Mouse (Mus musculus): ENCODE results near the gene Gm6588. TPM values are rescaled to one million over a fixed set of nuclear protein-coding genes. Genes with fewer than 3 reads are reported as not detected.
"Not testable (repeated sequence)": the region's sequence is repeated elsewhere in the genome, so short reads cannot be mapped to it uniquely, and the experiment has no call there.

Gm6588 gene
- polyA plus RNA-seq (2014; fragmentation: Nextera tagmentation; extraction: Ambion mirVana) = not detected in 2 replicates

DNA sequence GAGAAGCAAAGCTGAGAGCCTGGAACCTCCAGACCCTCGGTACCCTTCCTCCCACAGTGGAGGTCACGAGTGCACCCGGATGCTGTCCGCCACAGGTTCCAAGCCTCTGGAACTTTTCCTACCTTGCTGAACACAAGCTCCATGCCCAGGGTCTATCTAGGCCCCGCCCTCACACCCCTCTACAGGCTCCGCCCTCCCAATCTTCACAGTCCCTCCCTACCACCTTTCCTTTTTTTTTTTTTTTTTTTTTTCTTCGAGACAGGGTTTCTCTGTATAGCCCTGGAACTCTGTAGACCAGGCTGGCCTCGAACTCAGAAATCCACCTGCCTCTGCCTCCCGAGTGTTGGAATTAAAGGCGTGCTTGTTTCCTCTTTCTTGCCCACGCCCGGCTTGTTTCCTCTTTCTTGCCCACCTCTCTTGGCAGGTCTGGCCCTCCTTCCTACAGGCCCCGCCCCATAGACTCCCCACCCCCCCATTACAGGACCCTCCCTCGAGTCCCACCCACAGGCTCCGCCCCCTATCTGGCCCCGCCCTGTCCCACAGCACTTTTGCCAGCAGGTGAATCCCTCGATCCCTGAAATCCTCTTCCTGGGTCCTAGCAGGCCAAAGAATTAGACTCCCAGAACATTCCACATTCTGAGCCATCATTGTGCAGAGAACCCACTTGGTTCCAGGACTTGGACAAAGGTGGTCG is at the start of gene Gm6588:
Gene Gm6588 (plus strand): TSS at position 680 of the 694 bp plus-strand sequence.
- Histone ChIP-seq H3K4me1 (ENCODE audit: control insufficient read depth, insufficient read depth, low read length) (no peaks in the 10 kb centered on the region), H3K9ac (ENCODE audit: low read depth, low read length) (no peak within 1 kb of the TSS), H3K27ac (ENCODE audit: low read depth, low read length) (no peak within 1 kb of the TSS), H3K36me3 (ENCODE audit: control insufficient read depth, insufficient read depth, low read length) (no peaks in the 10 kb centered on the region), H3K9me3 (ENCODE audit: control insufficient read depth, low read length) (no peaks in the 10 kb centered on the region), H3K27me3 (ENCODE audit: control insufficient read depth, insufficient read depth, low read length) (0 out of 2 replicates have a peak, but pooled peaks cover 4% of the 10 kb centered on the region), H3K4me3 (ENCODE audit: low read length) (no peak within 1 kb of the TSS), H3K4me2 (replicated peaks; ENCODE audit: low read depth, low read length) (no peak within 1 kb of the TSS)
- 64% methylated on average over 18 of the region's 18 CpGs for whole genome bisulfite sequencing
- no peak for ATAC-seq (ENCODE audit: low FRiP score, low TSS enrichment)

DNA sequence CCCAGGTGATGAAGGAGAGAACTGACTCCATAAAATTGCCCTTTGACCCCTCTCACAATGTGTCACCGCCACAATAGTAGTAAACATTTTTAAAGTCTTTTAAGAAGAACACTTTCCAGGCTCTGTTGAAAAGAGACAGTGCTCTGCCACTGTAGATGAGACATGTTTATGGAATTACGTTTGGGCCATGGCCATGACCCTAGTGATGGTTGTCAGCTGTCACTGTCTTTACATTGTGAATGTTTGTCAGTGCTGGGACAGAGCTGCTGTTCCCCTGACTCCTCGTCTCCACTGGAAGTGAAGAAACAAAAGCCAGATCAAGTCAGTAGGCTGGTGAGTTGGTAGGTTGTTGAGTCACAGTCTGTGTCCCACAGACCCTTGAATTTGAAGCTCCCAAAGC is 46.8 kb upstream of the Gm6588 start:
- Histone ChIP-seq H3K4me3 (ENCODE audit: low read length) (no peak overlapping the region), H3K27me3 (ENCODE audit: control insufficient read depth, insufficient read depth, low read length) (no peaks in the 10 kb centered on the region), H3K4me1 (ENCODE audit: control insufficient read depth, insufficient read depth, low read length) (no peaks in the 10 kb centered on the region), H3K27ac (ENCODE audit: low read depth, low read length) (no peak overlapping the region), H3K9me3 (ENCODE audit: control insufficient read depth, low read length) (0 out of 2 replicates have a peak, but pooled peaks cover 3% of the 10 kb centered on the region), H3K9ac (ENCODE audit: low read depth, low read length) (no peak overlapping the region), H3K4me2 (replicated peaks; ENCODE audit: low read depth, low read length) (no peak overlapping the region), H3K36me3 (ENCODE audit: control insufficient read depth, insufficient read depth, low read length) (no peaks in the 10 kb centered on the region)
- 48% methylated on average over 3 of the region's 3 CpGs for WGBS
- ATAC-seq (ENCODE audit: low FRiP score, low TSS enrichment) = no peak

DNA sequence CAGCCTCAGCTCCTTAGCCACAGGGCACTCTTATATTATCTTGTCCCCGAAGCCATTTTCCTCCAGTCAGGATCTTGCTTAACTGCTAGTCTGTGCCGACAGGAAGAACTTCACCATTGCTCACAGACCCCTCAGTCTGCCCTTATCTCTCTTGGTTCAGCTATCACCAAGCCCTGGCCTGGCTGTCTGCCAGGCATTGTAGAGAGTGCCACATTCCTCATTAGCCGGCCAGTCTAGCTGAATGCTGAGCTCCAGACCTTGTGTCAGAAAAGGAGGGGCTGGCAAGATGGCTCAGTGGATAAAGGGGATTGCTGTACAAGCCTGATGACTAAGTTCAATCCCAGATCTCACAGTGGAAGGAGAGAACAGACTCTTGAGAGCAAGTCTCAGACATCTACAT is 43.2 kb upstream of the Gm6588 start:
- H3K9me3 ChIP-seq (ENCODE audit: control insufficient read depth, low read length) = 0 out of 2 replicates have a peak, but pooled peaks cover 3% of the 10 kb centered on the region
- H3K4me3 ChIP-seq (ENCODE audit: low read length) = no peak overlapping the region
- no peak overlapping the region for H3K9ac ChIP-seq (ENCODE audit: low read depth, low read length)
- no peak for ATAC-seq (ENCODE audit: low FRiP score, low TSS enrichment)
- no peaks in the 10 kb centered on the region for H3K4me1 ChIP-seq (ENCODE audit: control insufficient read depth, insufficient read depth, low read length)
- H3K27me3 ChIP-seq (ENCODE audit: control insufficient read depth, insufficient read depth, low read length) = no peaks in the 10 kb centered on the region
- no peaks in the 10 kb centered on the region for H3K36me3 ChIP-seq (ENCODE audit: control insufficient read depth, insufficient read depth, low read length)
- no peak overlapping the region for H3K4me2 ChIP-seq (replicated peaks; ENCODE audit: low read depth, low read length)
- no peak overlapping the region for H3K27ac ChIP-seq (ENCODE audit: low read depth, low read length)
- WGBS = 65% methylated on average over 3 of the region's 3 CpGs

DNA sequence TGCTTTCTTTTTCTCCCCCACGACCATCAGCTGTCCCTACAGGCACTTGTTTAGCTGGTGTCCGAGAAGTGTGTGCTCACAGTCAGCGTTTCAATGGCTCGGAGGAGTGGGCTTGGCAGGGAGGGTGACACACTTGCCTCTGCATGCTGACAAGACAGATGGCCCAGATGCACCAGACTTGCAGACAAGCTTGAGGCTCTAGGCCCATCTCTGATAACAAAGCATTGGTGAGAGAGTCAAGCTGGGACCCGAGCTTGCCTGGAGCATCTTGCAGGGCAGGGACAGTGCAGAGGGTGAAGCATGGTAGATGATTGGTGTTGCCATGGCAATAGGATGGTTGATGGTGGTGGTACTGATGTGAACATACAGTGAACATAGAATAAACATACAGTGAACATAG is 40.0 kb upstream of the Gm6588 start:
- Histone ChIP-seq H3K9ac (ENCODE audit: low read depth, low read length) (no peak overlapping the region), H3K9me3 (ENCODE audit: control insufficient read depth, low read length) (peaks cover 3% of the 10 kb centered on the region; the same call in 1 of the 2 replicates), H3K4me2 (replicated peaks; ENCODE audit: low read depth, low read length) (no peak overlapping the region), H3K27ac (ENCODE audit: low read depth, low read length) (no peak overlapping the region), H3K4me3 (ENCODE audit: low read length) (no peak overlapping the region), H3K36me3 (ENCODE audit: control insufficient read depth, insufficient read depth, low read length) (no peaks in the 10 kb centered on the region), H3K27me3 (ENCODE audit: control insufficient read depth, insufficient read depth, low read length) (no peaks in the 10 kb centered on the region), H3K4me1 (ENCODE audit: control insufficient read depth, insufficient read depth, low read length) (peaks cover 12% of the 10 kb centered on the region; the same call in 1 of the 2 replicates)
- WGBS = 58% methylated on average over 5 of the region's 5 CpGs
- ATAC-seq (ENCODE audit: low FRiP score, low TSS enrichment) = no peak

DNA sequence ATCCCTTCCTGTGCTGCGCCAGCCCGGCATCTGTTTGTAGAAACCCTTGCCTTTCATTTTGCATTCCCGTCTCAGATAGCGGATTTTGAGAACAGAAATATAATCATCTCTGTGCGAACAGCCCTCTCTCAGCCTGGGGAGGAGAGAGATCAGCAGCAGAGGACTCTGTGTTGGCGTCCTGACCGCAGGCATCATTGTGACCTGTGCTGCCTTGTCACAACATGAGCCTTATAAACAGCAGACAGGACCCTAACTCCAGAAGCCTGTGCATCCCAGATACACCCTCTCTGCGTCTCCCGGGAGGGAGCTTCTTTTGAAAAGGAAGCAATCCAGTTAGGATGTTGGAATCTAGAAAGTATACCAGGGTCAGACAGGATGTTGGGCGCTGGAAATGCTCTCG is 38.2 kb upstream of the Gm6588 start:
- WGBS = 45% methylated on average over 11 of the region's 11 CpGs
- no peak for ATAC-seq (ENCODE audit: low FRiP score, low TSS enrichment)
- no peak overlapping the region for H3K4me3 ChIP-seq (ENCODE audit: low read length)
- no peak overlapping the region for H3K27ac ChIP-seq (ENCODE audit: low read depth, low read length)
- H3K36me3 ChIP-seq (ENCODE audit: control insufficient read depth, insufficient read depth, low read length) = no peaks in the 10 kb centered on the region
- H3K9ac ChIP-seq (ENCODE audit: low read depth, low read length) = no peak overlapping the region
- no peak overlapping the region for H3K4me2 ChIP-seq (replicated peaks; ENCODE audit: low read depth, low read length)
- H3K4me1 ChIP-seq (ENCODE audit: control insufficient read depth, insufficient read depth, low read length) = peaks cover 12% of the 10 kb centered on the region; the same call in 1 of the 2 replicates
- H3K9me3 ChIP-seq (ENCODE audit: control insufficient read depth, low read length) = peaks cover 3% of the 10 kb centered on the region; the same call in 1 of the 2 replicates
- H3K27me3 ChIP-seq (ENCODE audit: control insufficient read depth, insufficient read depth, low read length) = no peaks in the 10 kb centered on the region

DNA sequence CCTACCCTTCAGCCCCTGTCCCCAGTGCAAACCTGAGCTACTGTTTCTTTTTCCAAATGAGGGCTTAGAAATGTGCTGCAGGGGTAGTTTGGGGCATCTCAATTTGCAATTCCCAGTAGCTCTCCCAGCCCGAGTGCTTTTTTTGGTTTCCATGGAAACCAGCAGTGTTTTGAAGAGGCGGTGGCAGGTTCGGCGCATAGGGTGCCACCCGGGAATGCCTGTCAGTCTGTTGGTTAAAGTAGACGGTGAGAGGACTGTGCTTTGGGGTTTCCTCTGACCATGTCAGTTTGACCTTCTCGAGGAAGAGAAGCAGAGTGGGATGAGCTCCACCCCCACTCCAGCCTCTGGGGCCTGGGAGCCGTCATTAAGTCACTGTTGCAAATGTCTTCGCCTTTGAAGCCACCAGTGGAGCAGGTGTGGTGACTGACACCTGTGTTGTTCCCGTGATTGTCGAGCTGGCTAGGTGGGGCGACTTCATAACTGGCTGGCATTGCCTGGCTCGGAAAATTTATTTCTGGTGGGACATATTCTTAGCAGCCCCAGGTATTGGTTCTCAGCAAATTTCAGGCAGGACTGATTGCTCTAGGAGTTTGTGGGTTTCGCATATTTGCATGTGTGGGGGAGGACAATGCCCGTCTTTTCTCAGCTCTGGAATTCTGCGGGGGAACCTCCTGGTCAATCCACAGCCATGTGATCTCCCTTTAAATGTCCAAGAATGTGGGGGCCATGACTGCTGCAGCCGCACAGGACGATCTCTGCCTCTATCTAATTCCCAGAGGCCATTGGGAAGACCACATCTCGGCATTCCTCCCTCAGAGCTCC is 37.5 kb upstream of the Gm6588 start:
- H3K4me3 ChIP-seq (ENCODE audit: low read length) = no peak overlapping the region
- no peak overlapping the region for H3K27ac ChIP-seq (ENCODE audit: low read depth, low read length)
- peaks cover 14% of the 10 kb centered on the region; the same call in 1 of the 2 replicates for H3K4me1 ChIP-seq (ENCODE audit: control insufficient read depth, insufficient read depth, low read length)
- H3K9ac ChIP-seq (ENCODE audit: low read depth, low read length) = no peak overlapping the region
- no peaks in the 10 kb centered on the region for H3K36me3 ChIP-seq (ENCODE audit: control insufficient read depth, insufficient read depth, low read length)
- ATAC-seq (ENCODE audit: low FRiP score, low TSS enrichment) = no peak
- 8% methylated on average over 19 of the region's 19 CpGs for WGBS
- H3K27me3 ChIP-seq (ENCODE audit: control insufficient read depth, insufficient read depth, low read length) = no peaks in the 10 kb centered on the region
- no peak overlapping the region; the same call in 1 of the 2 replicates for H3K4me2 ChIP-seq (replicated peaks; ENCODE audit: low read depth, low read length)
- peaks cover 3% of the 10 kb centered on the region; the same call in 1 of the 2 replicates for H3K9me3 ChIP-seq (ENCODE audit: control insufficient read depth, low read length)

DNA sequence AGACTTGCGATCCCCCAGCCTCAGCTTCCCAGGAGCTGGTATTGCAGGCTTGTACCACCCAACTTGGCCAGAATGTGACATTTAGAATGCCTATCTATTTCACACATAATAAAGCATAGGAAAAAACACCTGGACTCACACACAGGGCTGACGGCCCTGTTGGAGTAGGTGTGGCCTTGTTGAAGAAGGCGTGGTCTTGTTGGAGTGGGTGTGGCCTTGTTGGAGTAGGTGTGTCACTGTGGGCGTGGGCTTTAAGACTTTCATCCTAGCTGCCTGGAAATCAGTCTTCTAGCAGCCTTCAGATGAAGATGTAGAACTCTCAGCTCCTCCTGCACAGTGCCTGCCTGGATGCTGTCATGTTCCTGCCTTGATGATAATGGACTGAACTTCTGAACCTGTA is 36.4 kb upstream of the Gm6588 start:
- not testable (repeated sequence) for H3K36me3 ChIP-seq (ENCODE audit: control insufficient read depth, insufficient read depth, low read length); H3K9ac ChIP-seq (ENCODE audit: low read depth, low read length); H3K9me3 ChIP-seq (ENCODE audit: control insufficient read depth, low read length); H3K4me3 ChIP-seq (ENCODE audit: low read length); H3K4me2 ChIP-seq (replicated peaks; ENCODE audit: low read depth, low read length); H3K27me3 ChIP-seq (ENCODE audit: control insufficient read depth, insufficient read depth, low read length); ATAC-seq (ENCODE audit: low FRiP score, low TSS enrichment); H3K27ac ChIP-seq (ENCODE audit: low read depth, low read length)
- 79% methylated on average over 4 of the region's 4 CpGs for WGBS
- peaks cover 14% of the 10 kb centered on the region; the same call in 1 of the 2 replicates for H3K4me1 ChIP-seq (ENCODE audit: control insufficient read depth, insufficient read depth, low read length)

DNA sequence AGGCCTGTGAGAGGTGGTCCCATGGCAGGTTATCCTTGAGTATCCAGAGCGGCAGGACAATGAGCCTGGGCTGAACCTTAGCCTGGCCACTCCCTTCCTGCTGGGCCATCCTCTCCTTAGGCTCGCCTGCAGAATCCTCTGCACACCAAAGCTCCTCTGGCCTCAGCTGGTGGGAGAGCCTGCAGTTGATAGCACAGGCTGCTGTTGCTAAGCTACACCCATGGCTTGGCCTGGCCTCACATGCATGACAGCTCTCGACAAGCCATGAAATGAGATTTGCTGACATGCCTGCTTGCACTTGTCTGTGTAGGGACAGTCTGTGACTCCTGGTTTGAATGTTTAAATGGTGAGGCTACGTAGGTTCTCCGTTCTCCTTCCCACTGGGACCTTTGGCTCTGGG is 32.6 kb upstream of the Gm6588 start:
- H3K4me2 ChIP-seq (replicated peaks; ENCODE audit: low read depth, low read length) = no peak overlapping the region
- no peak overlapping the region for H3K9ac ChIP-seq (ENCODE audit: low read depth, low read length)
- 56% methylated on average over 5 of the region's 5 CpGs for WGBS
- no peak overlapping the region for H3K27ac ChIP-seq (ENCODE audit: low read depth, low read length)
- no peaks in the 10 kb centered on the region for H3K27me3 ChIP-seq (ENCODE audit: control insufficient read depth, insufficient read depth, low read length)
- H3K4me3 ChIP-seq (ENCODE audit: low read length) = no peak overlapping the region
- no peak for ATAC-seq (ENCODE audit: low FRiP score, low TSS enrichment)
- H3K4me1 ChIP-seq (ENCODE audit: control insufficient read depth, insufficient read depth, low read length) = peaks cover 9% of the 10 kb centered on the region; the same call in 1 of the 2 replicates
- H3K9me3 ChIP-seq (ENCODE audit: control insufficient read depth, low read length) = peaks cover 3% of the 10 kb centered on the region; the same call in 1 of the 2 replicates
- no peaks in the 10 kb centered on the region for H3K36me3 ChIP-seq (ENCODE audit: control insufficient read depth, insufficient read depth, low read length)

DNA sequence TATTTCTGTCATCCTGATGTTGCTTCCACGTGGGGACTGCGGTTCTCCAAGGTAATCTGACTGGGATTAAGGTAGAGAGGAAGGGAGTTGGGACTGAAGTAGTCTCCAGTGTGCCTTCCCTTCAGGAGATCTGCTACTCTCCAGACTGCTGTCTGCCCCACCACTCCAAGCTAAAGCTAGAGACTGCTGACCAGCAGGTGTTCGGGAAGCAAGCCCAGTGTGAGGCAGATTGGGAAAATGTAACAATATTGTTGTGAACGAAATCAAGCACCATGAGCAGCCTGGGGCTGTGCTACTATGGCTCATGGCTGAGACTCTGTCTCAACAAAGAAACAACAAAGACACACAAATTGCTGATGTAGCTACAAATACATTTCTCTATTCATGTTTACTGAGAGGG is 31.2 kb upstream of the Gm6588 start:
- no peak for ATAC-seq (ENCODE audit: low FRiP score, low TSS enrichment)
- H3K27ac ChIP-seq (ENCODE audit: low read depth, low read length) = no peak overlapping the region
- H3K4me2 ChIP-seq (replicated peaks; ENCODE audit: low read depth, low read length) = no peak overlapping the region
- H3K9me3 ChIP-seq (ENCODE audit: control insufficient read depth, low read length) = peaks cover 3% of the 10 kb centered on the region; the same call in 1 of the 2 replicates
- WGBS = 65% methylated on average over 4 of the region's 4 CpGs
- H3K27me3 ChIP-seq (ENCODE audit: control insufficient read depth, insufficient read depth, low read length) = no peaks in the 10 kb centered on the region
- 0 out of 2 replicates have a peak, but pooled peaks cover 2% of the 10 kb centered on the region for H3K4me1 ChIP-seq (ENCODE audit: control insufficient read depth, insufficient read depth, low read length)
- no peak overlapping the region for H3K4me3 ChIP-seq (ENCODE audit: low read length)
- no peaks in the 10 kb centered on the region for H3K36me3 ChIP-seq (ENCODE audit: control insufficient read depth, insufficient read depth, low read length)
- no peak overlapping the region for H3K9ac ChIP-seq (ENCODE audit: low read depth, low read length)
